Mouse (Mus musculus) thymus, postnatal 25 days (tissue): ENCODE data around the gene Gba2.
"Not testable (repeated sequence)": the region's sequence is repeated elsewhere in the genome, so short reads cannot be mapped to it uniquely, and the experiment has no call there.

Source experiments
- DNase-seq: peaks from one replicate; pipeline ENCODE4 v3.0.0; 2022

The Gba2 gene

GRCm38 (mm10) chr4:43578376-43579204, at the start of gene Gba2, which contains the start of gene Rgp1:
Gba2 (minus strand) TSS chr4:43578873.
Rgp1 (plus strand) TSS chr4:43578715.
- peak; percentile 85 for DNase-seq

GRCm38 (mm10) chr4:43620146-43620778, 41.6 kb upstream of the Gba2 start:
- DNase-seq: no peak

GRCm38 (mm10) chr4:43613060-43613730, 34.5 kb upstream of the Gba2 start:
- peak; percentile 12 for DNase-seq

GRCm38 (mm10) chr4:43612534-43612933, 33.9 kb upstream of the Gba2 start:
- no peak for DNase-seq

- no peak for DNase-seq
Observed at GRCm38 (mm10) chr4:43604751-43605685, 26.3 kb upstream of the Gba2 start.

- DNase-seq: no peak
Observed at GRCm38 (mm10) chr4:43604099-43604498, 25.4 kb upstream of the Gba2 start.

- no peak for DNase-seq
Observed at GRCm38 (mm10) chr4:43600195-43600934, 21.7 kb upstream of the Gba2 start.

GRCm38 (mm10) chr4:43598650-43599380, 20.1 kb upstream of the Gba2 start:
- no peak for DNase-seq

GRCm38 (mm10) chr4:43598200-43598599, 19.5 kb upstream of the Gba2 start:
- no peak for DNase-seq

GRCm38 (mm10) chr4:43596597-43596996, 17.9 kb upstream of the Gba2 start:
- DNase-seq: not testable (repeated sequence)

GRCm38 (mm10) chr4:43593453-43593852, 14.8 kb upstream of the Gba2 start:
- no peak for DNase-seq

- no peak for DNase-seq
Observed at GRCm38 (mm10) chr4:43591961-43592360, 13.3 kb upstream of the Gba2 start.

GRCm38 (mm10) chr4:43591543-43591942, 12.9 kb upstream of the Gba2 start:
- no peak for DNase-seq

- DNase-seq: no peak
Observed at GRCm38 (mm10) chr4:43587681-43588080, 9.0 kb upstream of the Gba2 start.

GRCm38 (mm10) chr4:43586411-43586810, 7.7 kb upstream of the Gba2 start:
- DNase-seq: no peak

- DNase-seq: no peak
Observed at GRCm38 (mm10) chr4:43585682-43586081, 7.0 kb upstream of the Gba2 start.

- DNase-seq: no peak
Observed at GRCm38 (mm10) chr4:43584444-43585416, 6.1 kb upstream of the Gba2 start, which contains the start of gene Msmp. Msmp (minus strand) TSS chr4:43584494.

- no peak for DNase-seq
Observed at GRCm38 (mm10) chr4:43583421-43583820, 4.7 kb upstream of the Gba2 start.

- DNase-seq: no peak
Observed at GRCm38 (mm10) chr4:43582241-43582640, 3.6 kb upstream of the Gba2 start.

- no peak for DNase-seq
Observed at GRCm38 (mm10) chr4:43581381-43581780, 2.7 kb upstream of the Gba2 start.
